Mouse (Mus musculus) spleen, adult 2 months (tissue): Measurements from ENCODE around the gene Mrpl14. TPM values are rescaled to one million over a fixed set of nuclear protein-coding genes. Genes with fewer than 3 reads are reported as not detected.

Experiments
- DNase-seq, 2 experiments: peaks; one replicate each; pipeline versions ENCODE4 v3.0.0 to v3.0.0-alpha.2; 2012 to 2021; ENCODE audit warnings: low spot score in 2 of 2, low read depth in 1 of 2
- H3K27ac ChIP-seq: fragments of 200-500 bp; 2 replicates; pipeline ENCODE4 v1.5.1; 2012; ENCODE audit warnings: low read length, inconsistent platforms; ENCODE audit not compliant: insufficient read depth
- H3K27me3 ChIP-seq: fragments of 200-500 bp; 2 replicates; pipeline ENCODE4 v1.6.1; 2012; ENCODE audit warnings: mild to moderate bottlenecking, moderate library complexity, low read length, inconsistent platforms; ENCODE audit not compliant: control insufficient read depth, insufficient read depth
- H3K36me3 ChIP-seq: fragments of 200-500 bp; 2 replicates; pipeline ENCODE4 v1.6.1; 2012; ENCODE audit warnings: mild to moderate bottlenecking, low read length, inconsistent platforms; ENCODE audit not compliant: control insufficient read depth, insufficient read depth
- H3K4me1 ChIP-seq: fragments of 200-500 bp; 2 replicates; pipeline ENCODE4 v1.6.1; 2011; ENCODE audit warnings: inconsistent platforms; ENCODE audit not compliant: control insufficient read depth, insufficient read depth, insufficient read length
- H3K4me3 ChIP-seq: fragments of 200-500 bp; 2 replicates; pipeline ENCODE4 v1.5.1; 2011; ENCODE audit warnings: mild to moderate bottlenecking, inconsistent platforms; ENCODE audit not compliant: insufficient read depth, insufficient read length; ENCODE audit errors: extremely low read depth
- CTCF ChIP-seq: fragments of 200-500 bp; IDR thresholded peaks from 2 replicates; pipeline ENCODE4 v1.5.1; 2011; ENCODE audit warnings: mild to moderate bottlenecking, inconsistent platforms; ENCODE audit not compliant: insufficient read depth, insufficient read length, insufficient replicate concordance; ENCODE audit errors: extremely low read depth
- POLR2A ChIP-seq: fragments of 200-500 bp; IDR thresholded peaks from 2 replicates; pipeline ENCODE4 v1.6.1; 2011; ENCODE audit warnings: low read depth, low read length, inconsistent platforms
- WGBS: fragments of 180-500 bp; shearing (Covaris S2); methylation state at CpG from one replicate; pipeline ENCODE4 v1.1.7; 2018; 5-methylcytosine and 5-hydroxymethylcytosine counted together
- polyA plus RNA-seq: library from polyadenylated mRNA; depleted of rRNA; stranded (reverse); fragments of >200 nt; gene quantifications from 2 replicates; pipeline ENCODE4 v1.2.3, GENCODE M21; 2012

The Mrpl14 gene
- polyA plus RNA-seq, 1 experiment, result 54.1 TPM

DNA sequence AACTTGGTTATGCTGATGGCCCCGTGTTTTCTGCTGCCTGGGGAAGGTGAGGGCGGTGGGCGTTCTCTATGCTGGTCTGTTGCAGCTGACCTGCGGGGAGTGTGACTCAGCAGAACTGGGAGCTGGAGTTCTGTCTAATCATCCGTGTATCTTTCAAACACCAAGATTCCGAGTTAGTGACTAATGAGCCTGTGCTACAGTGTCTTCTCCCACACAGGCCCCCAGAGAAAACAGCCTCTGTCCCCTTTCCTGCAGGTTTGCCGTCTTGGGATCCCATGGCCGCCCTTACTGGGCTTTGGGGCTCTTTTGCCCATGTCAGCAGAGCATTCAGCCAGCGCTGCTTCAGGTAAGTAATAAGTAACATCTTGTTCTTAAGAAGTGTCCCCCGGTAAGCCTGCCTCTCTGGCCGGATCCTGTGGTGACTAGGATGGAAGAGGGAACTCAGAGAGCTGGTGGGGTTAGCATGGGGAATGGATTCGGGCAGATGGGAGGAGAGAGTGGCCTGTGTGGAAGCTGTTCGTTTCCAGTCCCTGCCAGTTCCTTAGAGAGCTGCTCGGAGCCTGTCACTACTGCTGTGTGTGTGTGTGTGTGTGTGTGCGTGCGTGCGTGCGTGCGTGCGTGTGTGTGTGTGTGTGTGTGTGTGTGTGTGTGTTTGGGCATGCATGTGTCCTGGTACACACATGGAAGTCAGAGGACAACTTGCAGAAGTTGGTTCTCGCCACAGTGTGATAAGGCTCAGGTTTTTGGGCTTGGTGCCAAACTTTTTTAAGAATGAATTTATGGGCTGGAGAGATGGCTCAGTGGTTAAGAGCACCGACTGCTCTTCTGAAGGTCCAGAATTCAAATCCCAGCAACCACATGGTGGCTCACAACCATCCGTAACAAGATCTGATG lies 9.4 kb downstream of the Mrpl14 start:
- Histone ChIP-seq H3K36me3 (peaks cover 3% of the 10 kb centered on the region), H3K27me3 (no peaks in the 10 kb centered on the region), H3K4me3 (no peak overlapping the region), H3K4me1 (no peaks in the 10 kb centered on the region), H3K27ac (no peak overlapping the region)
- no peak for DNase-seq
- TF ChIP-seq CTCF, result no peak
- TF ChIP-seq POLR2A, result no peak
- WGBS, result 53% methylated on average over 23 of the region's 23 CpGs

- H3K4me1 ChIP-seq, result no peaks in the 10 kb centered on the region
- peaks cover 3% of the 10 kb centered on the region for H3K36me3 ChIP-seq
These were observed 10.9 kb downstream of the Mrpl14 start for GRCm38 (mm10) chr17:45696981-45697380.

GRCm38 (mm10) chr17:45698368-45698767 lies 12.2 kb downstream of the Mrpl14 start:
- Histone ChIP-seq H3K27ac (no peak overlapping the region), H3K36me3 (peaks cover 3% of the 10 kb centered on the region), H3K4me3 (no peak overlapping the region), H3K27me3 (no peaks in the 10 kb centered on the region), H3K4me1 (no peaks in the 10 kb centered on the region)
- no peak for DNase-seq
- WGBS, result 91% methylated on average over 6 of the region's 6 CpGs
- no peak for TF ChIP-seq POLR2A

More at GRCm38 (mm10) chr17:45696981-45697380, 10.9 kb downstream of the Mrpl14 start:
- Histone ChIP-seq H3K4me3 (no peak overlapping the region), H3K27ac (no peak overlapping the region), H3K27me3 (no peaks in the 10 kb centered on the region)
- 95% methylated on average over 9 of the region's 9 CpGs for WGBS
- TF ChIP-seq POLR2A, result no peak
- no peak for TF ChIP-seq CTCF
- DNase-seq, result no peak

GRCm38 (mm10) chr17:45699039-45699740 lies 13.1 kb downstream of the Mrpl14 start:
- WGBS, result 92% methylated on average over 3 of the region's 3 CpGs
- H3K4me3 ChIP-seq, result no peak overlapping the region
- no peaks in the 10 kb centered on the region for H3K4me1 ChIP-seq
- H3K27me3 ChIP-seq, result no peaks in the 10 kb centered on the region
- DNase-seq, result no peak
- H3K27ac ChIP-seq, result no peak overlapping the region
- H3K36me3 ChIP-seq, result peaks cover 3% of the 10 kb centered on the region
- TF ChIP-seq POLR2A (no peak), CTCF (no peak)

- no peak for DNase-seq
- TF ChIP-seq POLR2A (no peak), CTCF (no peak)
- WGBS, result 88% methylated on average over 11 of the region's 16 CpGs
- H3K27me3 ChIP-seq, result no peaks in the 10 kb centered on the region
- H3K4me1 ChIP-seq, result no peaks in the 10 kb centered on the region
- H3K4me3 ChIP-seq, result no peak overlapping the region
- no peak overlapping the region for H3K27ac ChIP-seq
- H3K36me3 ChIP-seq, result peaks cover 3% of the 10 kb centered on the region
These were observed 14.5 kb downstream of the Mrpl14 start for GRCm38 (mm10) chr17:45700496-45701235.

GRCm38 (mm10) chr17:45701236-45701591 lies 15.1 kb downstream of the Mrpl14 start:
- WGBS, result 80% methylated on average over 9 of the region's 9 CpGs
- H3K4me1 ChIP-seq, result no peaks in the 10 kb centered on the region
- H3K27ac ChIP-seq, result no peak overlapping the region
- H3K27me3 ChIP-seq, result no peaks in the 10 kb centered on the region
- H3K36me3 ChIP-seq, result peaks cover 3% of the 10 kb centered on the region
- H3K4me3 ChIP-seq, result no peak overlapping the region
- no peak for DNase-seq
- TF ChIP-seq CTCF, result no peak
- no peak for TF ChIP-seq POLR2A
